Mouse (Mus musculus): ENCODE results near the gene Oaf. TPM values are rescaled to one million over a fixed set of nuclear protein-coding genes. Genes with fewer than 3 reads are reported as not detected.

Gene Oaf
- polyA plus RNA-seq, 1 experiment = 35.7 TPM

GRCm38 (mm10) chr9:43226573-43227160 is 13.0 kb downstream of the Oaf start:
- Histone ChIP-seq H3K27me3 (ENCODE audit: control insufficient read depth, insufficient read depth, low read length) (no peaks in the 10 kb centered on the region), H3K4me1 (ENCODE audit: control insufficient read depth, insufficient read depth, insufficient read length, low read length) (peaks cover 50% of the 10 kb centered on the region), H3K4me3 (ENCODE audit: low read depth, low read length) (peak overlapping the region; percentile 36), H3K36me3 (ENCODE audit: control insufficient read depth, insufficient read depth, low read length) (peaks cover 10% of the 10 kb centered on the region), H3K27ac (ENCODE audit: insufficient read depth, low read depth, low read length) (peak overlapping the region; percentile 92)
- 17% methylated on average over 9 of the region's 9 CpGs for WGBS
- TF ChIP-seq CTCF (IDR thresholded peaks at IDR 0.05; ENCODE audit: extremely low read depth, insufficient read length, insufficient replicate concordance, low read depth, low read length) (no peak), POLR2A (IDR thresholded peaks at IDR 0.05; ENCODE audit: low read depth, low read length) (no peak)

GRCm38 (mm10) chr9:43225481-43225880 is 14.2 kb downstream of the Oaf start:
- Histone ChIP-seq H3K4me1 (ENCODE audit: control insufficient read depth, insufficient read depth, insufficient read length, low read length) (peaks cover 42% of the 10 kb centered on the region), H3K36me3 (ENCODE audit: control insufficient read depth, insufficient read depth, low read length) (peaks cover 12% of the 10 kb centered on the region), H3K27ac (ENCODE audit: insufficient read depth, low read depth, low read length) (peak overlapping the region; percentile 92; the same call in 1 of the 2 replicates), H3K4me3 (ENCODE audit: low read depth, low read length) (no peak overlapping the region), H3K27me3 (ENCODE audit: control insufficient read depth, insufficient read depth, low read length) (no peaks in the 10 kb centered on the region)
- no peak for TF ChIP-seq CTCF (IDR thresholded peaks at IDR 0.05; ENCODE audit: extremely low read depth, insufficient read length, insufficient replicate concordance, low read depth, low read length)
- WGBS = 59% methylated on average over 2 of the region's 2 CpGs

GRCm38 (mm10) chr9:43224771-43225355 is 14.8 kb downstream of the Oaf start:
- WGBS = 60% methylated on average over 11 of the region's 11 CpGs
- no peak for TF ChIP-seq CTCF (IDR thresholded peaks at IDR 0.05; ENCODE audit: extremely low read depth, insufficient read length, insufficient replicate concordance, low read depth, low read length)
- no peak overlapping the region for H3K4me3 ChIP-seq (ENCODE audit: low read depth, low read length)
- H3K27ac ChIP-seq (ENCODE audit: insufficient read depth, low read depth, low read length) = no peak overlapping the region
- H3K36me3 ChIP-seq (ENCODE audit: control insufficient read depth, insufficient read depth, low read length) = peaks cover 11% of the 10 kb centered on the region
- peaks cover 36% of the 10 kb centered on the region for H3K4me1 ChIP-seq (ENCODE audit: control insufficient read depth, insufficient read depth, insufficient read length, low read length)
- H3K27me3 ChIP-seq (ENCODE audit: control insufficient read depth, insufficient read depth, low read length) = no peaks in the 10 kb centered on the region

GRCm38 (mm10) chr9:43222429-43222715 is 17.3 kb downstream of the Oaf start:
- Histone ChIP-seq H3K36me3 (ENCODE audit: control insufficient read depth, insufficient read depth, low read length) (peaks cover 11% of the 10 kb centered on the region), H3K4me3 (ENCODE audit: low read depth, low read length) (no peak overlapping the region), H3K27ac (ENCODE audit: insufficient read depth, low read depth, low read length) (no peak overlapping the region), H3K27me3 (ENCODE audit: control insufficient read depth, insufficient read depth, low read length) (no peaks in the 10 kb centered on the region), H3K4me1 (ENCODE audit: control insufficient read depth, insufficient read depth, insufficient read length, low read length) (peaks cover 18% of the 10 kb centered on the region)
- 81% methylated on average over 8 of the region's 8 CpGs for WGBS
- TF ChIP-seq POLR2A (IDR thresholded peaks at IDR 0.05; ENCODE audit: low read depth, low read length) (no peak), CTCF (IDR thresholded peaks at IDR 0.05; ENCODE audit: extremely low read depth, insufficient read length, insufficient replicate concordance, low read depth, low read length) (no peak)

- WGBS = 51% methylated on average over 18 of the region's 18 CpGs
- H3K27ac ChIP-seq (ENCODE audit: insufficient read depth, low read depth, low read length) = no peak overlapping the region
- no peaks in the 10 kb centered on the region for H3K27me3 ChIP-seq (ENCODE audit: control insufficient read depth, insufficient read depth, low read length)
- TF ChIP-seq POLR2A (IDR thresholded peaks at IDR 0.05; ENCODE audit: low read depth, low read length) (no peak), CTCF (IDR thresholded peaks at IDR 0.05; ENCODE audit: extremely low read depth, insufficient read length, insufficient replicate concordance, low read depth, low read length) (peak; percentile 80; the same call in 1 of the 2 replicates)
- H3K4me1 ChIP-seq (ENCODE audit: control insufficient read depth, insufficient read depth, insufficient read length, low read length) = peaks cover 15% of the 10 kb centered on the region
- peaks cover 11% of the 10 kb centered on the region for H3K36me3 ChIP-seq (ENCODE audit: control insufficient read depth, insufficient read depth, low read length)
- H3K4me3 ChIP-seq (ENCODE audit: low read depth, low read length) = no peak overlapping the region
Observed at GRCm38 (mm10) chr9:43221643-43222428, 17.9 kb downstream of the Oaf start.

GRCm38 (mm10) chr9:43210771-43211450 is 28.8 kb downstream of the Oaf start:
- TF ChIP-seq CTCF (IDR thresholded peaks at IDR 0.05; ENCODE audit: extremely low read depth, insufficient read length, insufficient replicate concordance, low read depth, low read length) (peak; percentile 76; the same call in 1 of the 2 replicates), POLR2A (IDR thresholded peaks at IDR 0.05; ENCODE audit: low read depth, low read length) (no peak)
- WGBS = 29% methylated on average over 11 of the region's 11 CpGs
- H3K36me3 ChIP-seq (ENCODE audit: control insufficient read depth, insufficient read depth, low read length) = no peaks in the 10 kb centered on the region
- H3K4me3 ChIP-seq (ENCODE audit: low read depth, low read length) = no peak overlapping the region
- peaks cover 3% of the 10 kb centered on the region for H3K4me1 ChIP-seq (ENCODE audit: control insufficient read depth, insufficient read depth, insufficient read length, low read length)
- no peak overlapping the region for H3K27ac ChIP-seq (ENCODE audit: insufficient read depth, low read depth, low read length)
- peaks cover 5% of the 10 kb centered on the region for H3K27me3 ChIP-seq (ENCODE audit: control insufficient read depth, insufficient read depth, low read length)
